Mouse (Mus musculus): ENCODE measurements around the gene Uts2. TPM values are rescaled to one million over a fixed set of nuclear protein-coding genes. Genes with fewer than 3 reads are reported as not detected.
"Not testable (repeated sequence)": the region's sequence is repeated elsewhere in the genome, so short reads cannot be mapped to it uniquely, and the experiment has no call there.

The Uts2 gene
- total and polyA plus RNA-seq, 3 experiments = not detected

DNA sequence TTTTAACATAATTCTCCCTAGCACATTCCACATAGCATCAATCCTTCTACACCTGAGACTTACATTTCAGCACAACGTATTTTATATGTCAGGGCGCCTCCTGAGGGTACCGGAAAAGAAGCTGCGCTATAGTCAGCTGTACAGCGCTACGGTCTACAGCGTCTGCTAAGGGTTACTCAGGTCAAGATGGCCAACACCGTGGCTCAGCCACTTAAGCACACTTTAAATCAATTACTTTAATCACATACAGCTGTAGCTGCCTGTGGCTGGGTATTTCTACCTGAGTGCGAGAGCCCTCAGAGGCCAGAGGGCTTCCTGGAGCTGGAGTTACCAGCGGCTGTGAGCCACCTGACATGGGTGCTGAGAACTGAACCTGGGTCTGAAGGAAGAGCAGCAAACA, 19.0 kb downstream of the Uts2 start:
- H3K79me2 ChIP-seq (replicated peaks; ENCODE audit: control insufficient read depth, extremely low read depth, insufficient read depth, poor library complexity, severe bottlenecking) = no peaks in the 10 kb centered on the region
- H3K27ac ChIP-seq (ENCODE audit: insufficient read depth, low read depth) = no peak overlapping the region
- peaks cover 0 to 8% of the 10 kb centered on the region in 2 experiments for H3K36me3 ChIP-seq (replicated peaks in 1 of 2; ENCODE audit: control insufficient read depth in 1 of 2, insufficient read depth in 1 of 2, low read length in 1 of 2)
- no peaks in the 10 kb centered on the region for H3K9me3 ChIP-seq (replicated peaks; ENCODE audit: low read length)
- dilution Hi-C loops (cut with MboI; ENCODE audit: extremely low pct_ligation_motif_present, extremely low pct_unique_long_range_greater_than_20kb, low sequenced_read_pairs) = no loop called here
- H3K4me3 ChIP-seq (replicated peaks in 1 of 3; ENCODE audit: low read depth in 2 of 3, low read length in 2 of 3, poor library complexity in 1 of 3) = no peak overlapping the region
- no peak for DNase-seq (ENCODE audit: extremely low read depth)
- no peaks in the 10 kb centered on the region for H3K4me1 ChIP-seq (ENCODE audit: control insufficient read depth in 1 of 2, insufficient read depth in 2 of 2)
- no peak overlapping the region for H3K9ac ChIP-seq (ENCODE audit: insufficient read depth, low read depth)
- no peaks in the 10 kb centered on the region for H3K27me3 ChIP-seq (replicated peaks)
- in situ Hi-C loops (cut with MboI; ENCODE audit: low pct_ligation_motif_present, low pct_unique_long_range_greater_than_20kb, low sequenced_read_pairs) = no loop called here
- no peak overlapping the region for H3K4me2 ChIP-seq (ENCODE audit: insufficient read depth, low read depth, poor library complexity, severe bottlenecking)
- TF ChIP-seq GABPA (IDR thresholded peaks at IDR 0.05; ENCODE audit: insufficient replicate concordance, low read depth, low read length) = no peak
- TF ChIP-seq HCFC1 (IDR thresholded peaks at IDR 0.05; ENCODE audit: low read depth, low read length) = no peak
- no peak for TF ChIP-seq UBTF (IDR thresholded peaks at IDR 0.05; ENCODE audit: low read depth, low read length)
- TF ChIP-seq USF1 (IDR thresholded peaks at IDR 0.05; ENCODE audit: low read depth, low read length) = no peak
- TF ChIP-seq ZKSCAN1 (IDR thresholded peaks at IDR 0.05; ENCODE audit: borderline replicate concordance, low read depth, low read length) = no peak
- no peak for TF ChIP-seq SMC3 (IDR thresholded peaks at IDR 0.05; ENCODE audit: low read depth, low read length)
- no peak for TF ChIP-seq POLR2AphosphoS2 (IDR thresholded peaks at IDR 0.05; ENCODE audit: low read depth, low read length)
- no peak for TF ChIP-seq ZMIZ1 (IDR thresholded peaks at IDR 0.05; ENCODE audit: low read depth, low read length)
- TF ChIP-seq MAZ (IDR thresholded peaks at IDR 0.05; ENCODE audit: low read depth, low read length) = no peak
- TF ChIP-seq ZNF384 (IDR thresholded peaks at IDR 0.05; ENCODE audit: low read depth, low read length) = no peak
- TF ChIP-seq RAD21 (IDR thresholded peaks at IDR 0.05; ENCODE audit: low read depth, low read length) = no peak
- no peak for TF ChIP-seq MXI1 (IDR thresholded peaks at IDR 0.05; ENCODE audit: low read depth, low read length)
- TF ChIP-seq MEF2A (IDR thresholded peaks at IDR 0.05; ENCODE audit: borderline replicate concordance, low read depth, low read length) = no peak
- TF ChIP-seq CHD2 (IDR thresholded peaks at IDR 0.05; ENCODE audit: low read length) = no peak
- no peak for TF ChIP-seq CTCF (conservative IDR thresholded peaks at IDR 0.05 in 1 of 2, IDR thresholded peaks at IDR 0.05 in 1 of 2; ENCODE audit: low read depth in 2 of 2, low read length in 2 of 2)
- no peak for TF ChIP-seq E2F4 (IDR thresholded peaks at IDR 0.05; ENCODE audit: insufficient replicate concordance, low read depth, low read length)
- TF ChIP-seq USF2 (conservative IDR thresholded peaks at IDR 0.05; ENCODE audit: low read depth, low read length) = no peak
- no peak for TF ChIP-seq ETS1 (conservative IDR thresholded peaks at IDR 0.05; ENCODE audit: low read depth, low read length)
- TF ChIP-seq ZC3H11A (IDR thresholded peaks at IDR 0.05; ENCODE audit: low read depth, low read length) = no peak

DNA sequence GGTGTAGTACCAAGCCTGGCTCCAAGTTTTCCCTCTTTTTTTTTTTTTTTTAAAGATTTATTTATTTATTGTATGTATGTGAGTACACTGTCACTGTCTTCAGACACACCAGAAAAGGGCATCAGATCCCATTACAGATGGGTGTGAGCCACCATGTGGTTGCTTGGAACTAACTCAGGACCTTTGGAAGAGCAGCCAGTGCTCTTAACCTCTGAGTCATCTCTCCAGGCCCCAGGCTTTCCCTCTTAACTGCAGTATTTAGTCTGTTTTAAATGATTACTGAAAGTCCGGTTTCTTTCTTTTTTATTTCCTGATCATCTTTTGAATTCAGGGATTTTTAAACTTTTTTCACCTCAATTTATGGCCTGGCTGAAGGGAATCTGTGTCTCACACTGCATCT, 20.5 kb downstream of the Uts2 start:
- H3K36me3 ChIP-seq (replicated peaks in 1 of 2; ENCODE audit: control insufficient read depth in 1 of 2, insufficient read depth in 1 of 2, low read length in 1 of 2); H3K4me2 ChIP-seq (ENCODE audit: insufficient read depth, low read depth, poor library complexity, severe bottlenecking); DNase-seq (ENCODE audit: extremely low read depth); H3K79me2 ChIP-seq (replicated peaks; ENCODE audit: control insufficient read depth, extremely low read depth, insufficient read depth, poor library complexity, severe bottlenecking); dilution Hi-C loops (cut with MboI; ENCODE audit: extremely low pct_ligation_motif_present, extremely low pct_unique_long_range_greater_than_20kb, low sequenced_read_pairs); H3K4me1 ChIP-seq (ENCODE audit: control insufficient read depth in 1 of 2, insufficient read depth in 2 of 2); H3K4me3 ChIP-seq (replicated peaks in 1 of 3; ENCODE audit: low read depth in 2 of 3, low read length in 2 of 3, poor library complexity in 1 of 3); H3K27me3 ChIP-seq (replicated peaks); H3K9me3 ChIP-seq (replicated peaks; ENCODE audit: low read length); in situ Hi-C loops (cut with MboI; ENCODE audit: low pct_ligation_motif_present, low pct_unique_long_range_greater_than_20kb, low sequenced_read_pairs); H3K9ac ChIP-seq (ENCODE audit: insufficient read depth, low read depth); H3K27ac ChIP-seq (ENCODE audit: insufficient read depth, low read depth): not testable (repeated sequence)

Data from CH12.LX (cell line).